Mouse (Mus musculus): Measurements from ENCODE around the gene Btg2. TPM values are rescaled to one million over a fixed set of nuclear protein-coding genes. Genes with fewer than 3 reads are reported as not detected.

The Btg2 gene
- polyA plus RNA-seq, 1 experiment from 2014 or later: 55.5 TPM

DNA sequence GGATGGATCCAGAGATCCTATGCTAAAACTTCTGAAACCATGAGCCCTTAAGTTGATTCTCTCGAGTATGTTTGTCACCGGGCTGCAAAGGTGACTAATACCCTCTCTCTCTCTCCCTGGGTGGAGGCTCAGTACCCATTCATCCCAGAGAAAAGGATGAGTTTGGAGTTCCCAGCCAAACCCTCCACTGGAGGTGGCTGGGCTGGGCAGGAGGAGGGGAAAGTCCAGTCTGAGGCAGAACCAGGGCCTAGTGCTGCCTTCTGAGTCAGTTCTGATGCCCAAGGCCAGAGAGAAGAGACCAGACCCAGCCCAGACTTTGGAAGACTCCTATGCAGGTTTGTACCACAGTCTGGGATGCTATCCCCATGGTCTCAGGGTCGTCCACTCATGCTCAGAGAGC is 22.7 kb upstream of the Btg2 start:
- no peak for ATAC-seq (ENCODE audit: insufficient number of reproducible peaks, insufficient read depth, low FRiP score, low read depth)
- Histone ChIP-seq H3K36me3 (ENCODE audit: control insufficient read depth, insufficient read depth, low read length) (no peaks in the 10 kb centered on the region), H3K4me1 (ENCODE audit: control insufficient read depth, insufficient read depth, low read length) (peaks cover 33% of the 10 kb centered on the region), H3K27ac (ENCODE audit: low read length) (no peak overlapping the region), H3K9ac (replicated peaks; ENCODE audit: low read depth, low read length) (no peak overlapping the region), H3K4me3 (ENCODE audit: low read depth, low read length) (no peak overlapping the region), H3K4me2 (replicated peaks; ENCODE audit: low read depth, low read length) (no peak overlapping the region), H3K9me3 (ENCODE audit: control insufficient read depth, low read depth, low read length) (no peaks in the 10 kb centered on the region), H3K27me3 (ENCODE audit: control insufficient read depth, insufficient read depth, low read length) (no peaks in the 10 kb centered on the region)
- 74% methylated on average over 3 of the region's 3 CpGs for WGBS

DNA sequence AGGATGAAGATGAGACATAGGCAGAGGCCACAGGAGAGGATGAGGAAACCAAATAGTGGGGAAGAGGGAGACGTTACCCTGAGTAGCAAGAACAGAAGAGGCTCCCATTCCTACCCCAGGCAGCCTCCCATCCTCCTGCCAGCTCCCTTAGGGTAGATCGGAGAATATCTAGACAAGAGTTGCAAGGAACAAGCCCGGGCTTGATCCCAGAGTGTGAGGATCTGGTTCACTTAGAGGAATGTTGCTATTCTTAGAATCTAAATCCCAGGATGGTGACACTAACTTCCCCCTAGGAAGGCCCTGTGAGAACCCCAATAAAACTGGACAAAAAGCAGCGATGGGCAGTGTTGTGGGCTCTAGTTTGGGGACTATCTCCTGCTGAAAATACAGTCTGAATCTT is 22.0 kb upstream of the Btg2 start:
- Histone ChIP-seq H3K27ac (ENCODE audit: low read length) (no peak overlapping the region), H3K4me3 (ENCODE audit: low read depth, low read length) (no peak overlapping the region), H3K4me2 (replicated peaks; ENCODE audit: low read depth, low read length) (no peak overlapping the region), H3K4me1 (ENCODE audit: control insufficient read depth, insufficient read depth, low read length) (peaks cover 40% of the 10 kb centered on the region), H3K9ac (replicated peaks; ENCODE audit: low read depth, low read length) (no peak overlapping the region), H3K36me3 (ENCODE audit: control insufficient read depth, insufficient read depth, low read length) (no peaks in the 10 kb centered on the region), H3K27me3 (ENCODE audit: control insufficient read depth, insufficient read depth, low read length) (no peaks in the 10 kb centered on the region), H3K9me3 (ENCODE audit: control insufficient read depth, low read depth, low read length) (no peaks in the 10 kb centered on the region)
- WGBS: 82% methylated on average over 4 of the region's 4 CpGs
- ATAC-seq (ENCODE audit: insufficient number of reproducible peaks, insufficient read depth, low FRiP score, low read depth): no peak

DNA sequence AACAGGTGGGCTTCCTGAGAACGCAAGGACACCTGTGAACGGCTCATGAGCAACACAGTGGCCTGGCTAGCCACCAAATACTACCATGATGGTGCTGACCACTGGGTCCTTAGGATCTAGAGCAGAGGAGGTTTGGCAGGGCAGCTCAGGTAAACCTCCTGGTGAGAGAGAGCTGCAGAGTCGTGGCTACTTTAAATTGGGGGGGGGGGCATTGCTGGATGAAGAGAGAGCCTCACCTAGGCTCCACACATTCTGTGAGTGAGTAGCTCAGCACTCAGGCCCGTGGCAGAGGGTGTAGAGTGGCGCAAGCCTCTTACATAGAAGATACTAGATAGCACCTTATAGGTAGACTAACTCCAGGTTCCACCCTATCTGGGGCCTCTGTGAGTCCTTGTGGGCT is 21.5 kb upstream of the Btg2 start:
- no peaks in the 10 kb centered on the region for H3K27me3 ChIP-seq (ENCODE audit: control insufficient read depth, insufficient read depth, low read length)
- H3K36me3 ChIP-seq (ENCODE audit: control insufficient read depth, insufficient read depth, low read length): no peaks in the 10 kb centered on the region
- no peak for ATAC-seq (ENCODE audit: insufficient number of reproducible peaks, insufficient read depth, low FRiP score, low read depth)
- H3K9me3 ChIP-seq (ENCODE audit: control insufficient read depth, low read depth, low read length): no peaks in the 10 kb centered on the region
- H3K27ac ChIP-seq (ENCODE audit: low read length): peak overlapping the region; percentile 91; the same call in 1 of the 2 replicates
- H3K4me3 ChIP-seq (ENCODE audit: low read depth, low read length): no peak overlapping the region
- H3K9ac ChIP-seq (replicated peaks; ENCODE audit: low read depth, low read length): no peak overlapping the region
- no peak overlapping the region for H3K4me2 ChIP-seq (replicated peaks; ENCODE audit: low read depth, low read length)
- H3K4me1 ChIP-seq (ENCODE audit: control insufficient read depth, insufficient read depth, low read length): peaks cover 45% of the 10 kb centered on the region
- WGBS: 75% methylated on average over 5 of the region's 5 CpGs

GRCm38 (mm10) chr1:134099516-134100235 is 20.8 kb upstream of the Btg2 start:
- 19% methylated on average over 12 of the region's 12 CpGs for WGBS
- H3K4me1 ChIP-seq (ENCODE audit: control insufficient read depth, insufficient read depth, low read length): peaks cover 50% of the 10 kb centered on the region
- H3K4me2 ChIP-seq (replicated peaks; ENCODE audit: low read depth, low read length): peak overlapping the region; percentile 58
- H3K27me3 ChIP-seq (ENCODE audit: control insufficient read depth, insufficient read depth, low read length): no peaks in the 10 kb centered on the region
- ATAC-seq (ENCODE audit: insufficient number of reproducible peaks, insufficient read depth, low FRiP score, low read depth): no peak
- H3K4me3 ChIP-seq (ENCODE audit: low read depth, low read length): peak overlapping the region; percentile 28
- no peaks in the 10 kb centered on the region for H3K36me3 ChIP-seq (ENCODE audit: control insufficient read depth, insufficient read depth, low read length)
- H3K27ac ChIP-seq (ENCODE audit: low read length): peak overlapping the region; percentile 91
- no peaks in the 10 kb centered on the region for H3K9me3 ChIP-seq (ENCODE audit: control insufficient read depth, low read depth, low read length)
- no peak overlapping the region for H3K9ac ChIP-seq (replicated peaks; ENCODE audit: low read depth, low read length)

DNA sequence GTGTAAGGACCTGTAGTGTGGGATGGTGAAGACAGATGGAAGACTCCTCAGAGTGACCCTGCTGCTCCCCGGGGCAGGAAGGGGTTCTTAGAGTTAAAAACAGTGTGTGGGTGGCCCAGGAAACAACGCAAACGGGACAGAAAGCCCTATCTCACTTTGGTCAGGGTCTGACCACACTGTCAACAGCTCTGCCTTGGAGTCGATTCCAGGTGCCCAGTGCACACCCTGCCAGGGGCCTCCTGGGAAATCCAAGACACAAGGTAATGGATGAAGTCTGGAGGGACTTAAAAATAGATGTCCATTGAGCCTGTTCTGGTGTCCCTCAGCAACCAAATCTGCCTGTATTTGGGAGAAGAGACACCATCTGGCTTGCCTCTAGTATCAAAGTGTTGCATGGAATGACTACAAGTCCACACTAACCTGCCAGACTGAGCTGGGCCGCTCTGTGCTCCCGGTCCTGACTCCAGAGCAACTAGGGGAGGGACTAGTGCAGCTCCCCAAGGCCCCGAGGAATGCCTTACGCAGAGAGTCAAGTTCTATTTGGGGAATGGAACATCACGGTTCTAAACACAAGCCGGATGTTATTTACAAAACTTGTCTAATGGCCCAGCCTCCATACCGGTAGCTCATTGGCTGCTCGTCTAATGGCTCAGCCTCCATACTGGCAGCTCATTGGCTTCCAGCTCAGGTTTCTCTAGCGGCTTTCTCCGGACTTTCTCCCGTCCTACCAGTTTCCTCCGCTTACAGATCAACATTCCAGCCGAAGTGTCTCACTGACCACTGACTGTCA is 20.0 kb upstream of the Btg2 start:
- H3K9me3 ChIP-seq (ENCODE audit: control insufficient read depth, low read depth, low read length): no peaks in the 10 kb centered on the region
- no peaks in the 10 kb centered on the region for H3K27me3 ChIP-seq (ENCODE audit: control insufficient read depth, insufficient read depth, low read length)
- no peaks in the 10 kb centered on the region for H3K36me3 ChIP-seq (ENCODE audit: control insufficient read depth, insufficient read depth, low read length)
- peak; percentile 84 for ATAC-seq (ENCODE audit: insufficient number of reproducible peaks, insufficient read depth, low FRiP score, low read depth)
- H3K4me1 ChIP-seq (ENCODE audit: control insufficient read depth, insufficient read depth, low read length): peaks cover 54% of the 10 kb centered on the region
- peak overlapping the region; percentile 28 for H3K4me3 ChIP-seq (ENCODE audit: low read depth, low read length)
- peak overlapping the region; percentile 91 for H3K27ac ChIP-seq (ENCODE audit: low read length)
- 1% methylated on average over 17 of the region's 17 CpGs for WGBS
- H3K4me2 ChIP-seq (replicated peaks; ENCODE audit: low read depth, low read length): peak overlapping the region; percentile 58
- no peak overlapping the region for H3K9ac ChIP-seq (replicated peaks; ENCODE audit: low read depth, low read length)

GRCm38 (mm10) chr1:134097956-134098725 is 19.2 kb upstream of the Btg2 start:
- no peak overlapping the region for H3K4me3 ChIP-seq (ENCODE audit: low read depth, low read length)

DNA sequence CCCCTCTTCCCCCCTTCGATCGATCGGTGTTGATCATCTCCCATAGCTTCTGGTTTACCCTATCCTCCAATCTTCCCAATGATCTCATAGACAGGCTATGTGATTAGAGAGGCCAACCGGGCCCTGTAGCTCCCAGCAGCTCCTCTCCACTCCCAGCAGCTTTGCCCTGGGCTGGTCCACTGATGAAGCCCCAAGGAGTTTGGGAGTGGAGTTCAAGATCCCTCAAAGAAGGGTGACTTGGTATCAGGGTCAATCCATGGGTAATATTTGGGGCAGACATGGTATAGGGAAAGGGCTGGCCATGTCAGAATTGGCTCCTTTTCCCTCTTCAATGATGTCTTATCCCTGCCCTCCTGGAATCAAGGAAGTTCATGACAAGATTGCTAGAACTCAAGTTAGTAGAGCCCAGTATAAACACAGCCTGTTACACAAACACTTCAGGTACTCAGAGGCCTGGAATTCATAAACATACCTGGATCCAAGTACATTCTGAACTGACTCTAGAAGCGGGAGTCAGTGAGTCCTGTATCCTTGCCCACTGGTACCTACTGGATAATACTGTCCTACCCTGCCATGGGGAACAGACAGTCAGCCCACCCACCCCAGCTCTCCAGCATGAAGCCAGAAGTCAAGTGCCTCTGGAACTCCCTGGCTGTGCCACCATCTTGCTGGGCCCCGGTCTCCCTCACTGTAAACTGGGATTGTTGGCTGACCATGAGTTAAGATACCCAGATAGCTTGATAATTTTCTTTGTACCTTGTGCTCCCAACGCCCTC is 18.3 kb upstream of the Btg2 start:
- H3K4me1 ChIP-seq (ENCODE audit: control insufficient read depth, insufficient read depth, low read length): peaks cover 67% of the 10 kb centered on the region

More at GRCm38 (mm10) chr1:134097956-134098725, 19.2 kb upstream of the Btg2 start:
- peak overlapping the region; percentile 91 for H3K27ac ChIP-seq (ENCODE audit: low read length)
- H3K9me3 ChIP-seq (ENCODE audit: control insufficient read depth, low read depth, low read length): no peaks in the 10 kb centered on the region
- peaks cover 62% of the 10 kb centered on the region for H3K4me1 ChIP-seq (ENCODE audit: control insufficient read depth, insufficient read depth, low read length)
- no peaks in the 10 kb centered on the region for H3K27me3 ChIP-seq (ENCODE audit: control insufficient read depth, insufficient read depth, low read length)
- H3K36me3 ChIP-seq (ENCODE audit: control insufficient read depth, insufficient read depth, low read length): no peaks in the 10 kb centered on the region
- no peak overlapping the region for H3K9ac ChIP-seq (replicated peaks; ENCODE audit: low read depth, low read length)
- WGBS: 43% methylated on average over 13 of the region's 13 CpGs
- H3K4me2 ChIP-seq (replicated peaks; ENCODE audit: low read depth, low read length): peak overlapping the region; percentile 58
- ATAC-seq (ENCODE audit: insufficient number of reproducible peaks, insufficient read depth, low FRiP score, low read depth): no peak

More for the DNA sequence above, 18.3 kb upstream of the Btg2 start:
- Histone ChIP-seq H3K9ac (replicated peaks; ENCODE audit: low read depth, low read length) (no peak overlapping the region), H3K36me3 (ENCODE audit: control insufficient read depth, insufficient read depth, low read length) (no peaks in the 10 kb centered on the region), H3K4me3 (ENCODE audit: low read depth, low read length) (no peak overlapping the region), H3K27ac (ENCODE audit: low read length) (peak overlapping the region; percentile 91; the same call in 1 of the 2 replicates), H3K9me3 (ENCODE audit: control insufficient read depth, low read depth, low read length) (no peaks in the 10 kb centered on the region), H3K4me2 (replicated peaks; ENCODE audit: low read depth, low read length) (no peak overlapping the region), H3K27me3 (ENCODE audit: control insufficient read depth, insufficient read depth, low read length) (no peaks in the 10 kb centered on the region)
- no peak for ATAC-seq (ENCODE audit: insufficient number of reproducible peaks, insufficient read depth, low FRiP score, low read depth)
- WGBS: 78% methylated on average over 7 of the region's 7 CpGs
